Mouse (Mus musculus): ENCODE results near the gene Foxp1.

Gene Foxp1

GRCm38 (mm10) chr6:99359036-99359698, 163.4 kb downstream of the Foxp1 start:
- DNase-seq (ENCODE audit: low spot score): no peak

- DNase-seq (ENCODE audit: low spot score): no peak
Observed at GRCm38 (mm10) chr6:99357931-99358330, 164.6 kb downstream of the Foxp1 start.

- no peak for DNase-seq (ENCODE audit: low spot score)
Observed at GRCm38 (mm10) chr6:99354338-99354737, 168.2 kb downstream of the Foxp1 start.

GRCm38 (mm10) chr6:99353441-99353840, 169.1 kb downstream of the Foxp1 start:
- no peak for DNase-seq (ENCODE audit: low spot score)

GRCm38 (mm10) chr6:99350566-99350965, 172.0 kb downstream of the Foxp1 start:
- DNase-seq (ENCODE audit: low spot score): no peak

- no peak for DNase-seq (ENCODE audit: low spot score)
Observed at GRCm38 (mm10) chr6:99350156-99350555, 172.4 kb downstream of the Foxp1 start.

- DNase-seq (ENCODE audit: low spot score): no peak
Observed at GRCm38 (mm10) chr6:99347836-99348235, 174.7 kb downstream of the Foxp1 start.

- no peak for DNase-seq (ENCODE audit: low spot score)
Observed at GRCm38 (mm10) chr6:99344966-99345365, 177.6 kb downstream of the Foxp1 start.

GRCm38 (mm10) chr6:99344357-99344756, 178.2 kb downstream of the Foxp1 start:
- no peak for DNase-seq (ENCODE audit: low spot score)

- DNase-seq (ENCODE audit: low spot score): no peak
Observed at GRCm38 (mm10) chr6:99343815-99344214, 178.7 kb downstream of the Foxp1 start.

GRCm38 (mm10) chr6:99342416-99342815, 180.1 kb downstream of the Foxp1 start:
- no peak for DNase-seq (ENCODE audit: low spot score)

GRCm38 (mm10) chr6:99340902-99341301, 181.6 kb downstream of the Foxp1 start:
- DNase-seq (ENCODE audit: low spot score): no peak

GRCm38 (mm10) chr6:99339986-99340721, 182.4 kb downstream of the Foxp1 start:
- no peak for DNase-seq (ENCODE audit: low spot score)

- DNase-seq (ENCODE audit: low spot score): no peak
Observed at GRCm38 (mm10) chr6:99339343-99339620, 183.2 kb downstream of the Foxp1 start.

- no peak for DNase-seq (ENCODE audit: low spot score)
Observed at GRCm38 (mm10) chr6:99338593-99339342, 183.8 kb downstream of the Foxp1 start.

- no peak for DNase-seq (ENCODE audit: low spot score)
Observed at GRCm38 (mm10) chr6:99338174-99338573, 184.3 kb downstream of the Foxp1 start.

GRCm38 (mm10) chr6:99337575-99337974, 184.9 kb downstream of the Foxp1 start:
- no peak for DNase-seq (ENCODE audit: low spot score)

GRCm38 (mm10) chr6:99336191-99336590, 186.3 kb downstream of the Foxp1 start:
- no peak for DNase-seq (ENCODE audit: low spot score)

- DNase-seq (ENCODE audit: low spot score): no peak
Observed at GRCm38 (mm10) chr6:99335174-99335830, 187.2 kb downstream of the Foxp1 start.

- no peak for DNase-seq (ENCODE audit: low spot score)
Observed at GRCm38 (mm10) chr6:99334255-99334654, 188.3 kb downstream of the Foxp1 start.

- DNase-seq (ENCODE audit: low spot score): no peak
Observed at GRCm38 (mm10) chr6:99333127-99333526, 189.4 kb downstream of the Foxp1 start.

GRCm38 (mm10) chr6:99330169-99330568, 192.4 kb downstream of the Foxp1 start:
- no peak for DNase-seq (ENCODE audit: low spot score)

GRCm38 (mm10) chr6:99328634-99329033, 193.9 kb downstream of the Foxp1 start:
- no peak for DNase-seq (ENCODE audit: low spot score)

Data from layer of hippocampus, adult 11-12 months (tissue).